Mouse (Mus musculus) ES-E14 (cell line): ENCODE results near the gene Snrnp25. TPM values are rescaled to one million over a fixed set of nuclear protein-coding genes. Genes with fewer than 3 reads are reported as not detected.

ENCODE experiments used
- DNase-seq: peaks from one replicate; pipeline ENCODE4 v3.0.0-alpha.2; 2013; ENCODE audit warnings: low read depth, low spot score
- H3K27ac ChIP-seq: 2 replicates; pipeline ENCODE4 v1.5.1; 2012; ENCODE audit warnings: low read depth, mild to moderate bottlenecking, low read length, moderate library complexity, mixed read lengths; ENCODE audit not compliant: poor library complexity, insufficient read depth, severe bottlenecking
- H3K36me3 ChIP-seq: 2 replicates; pipeline ENCODE4 v1.6.1; 2012; ENCODE audit warnings: mild to moderate bottlenecking, low read length, moderate library complexity, mixed read lengths; ENCODE audit not compliant: control insufficient read depth, poor library complexity, insufficient read depth, severe bottlenecking
- H3K4me1 ChIP-seq, 2 experiments: fragments of 150-350 bp in 1 of 2; sonication (generic) in 1 of 2; 2 replicates each; pipeline ENCODE4 v1.6.1; 2012; ENCODE audit warnings: low read length in 2 of 2, mild to moderate bottlenecking in 1 of 2, mixed read lengths in 1 of 2; ENCODE audit not compliant: control insufficient read depth in 2 of 2, insufficient read depth in 2 of 2, poor library complexity in 1 of 2
- H3K4me3 ChIP-seq, 2 experiments: fragments of 150-350 bp in 1 of 2; sonication (generic) in 1 of 2; 2 replicates each; pipeline ENCODE4 v1.5.1; 2012; ENCODE audit warnings: low read length in 2 of 2, low read depth in 1 of 2, mild to moderate bottlenecking in 1 of 2, mixed read lengths in 1 of 2; ENCODE audit not compliant: insufficient read depth in 1 of 2, poor library complexity in 1 of 2, severe bottlenecking in 1 of 2
- H3K9ac ChIP-seq: 2 replicates; pipeline ENCODE4 v1.6.1; 2012; ENCODE audit warnings: low read depth, mild to moderate bottlenecking, low read length, mixed read lengths; ENCODE audit not compliant: poor library complexity, insufficient read depth, severe bottlenecking
- H3K9me3 ChIP-seq: fragments of 150-350 bp; sonication (generic); 2 replicates; pipeline ENCODE4 v1.6.1; 2012; ENCODE audit warnings: low read depth, mild to moderate bottlenecking, low read length; ENCODE audit not compliant: control insufficient read depth, insufficient read depth
- CHD2 ChIP-seq: IDR thresholded peaks from 2 replicates; pipeline ENCODE4 v1.6.1; 2014; ENCODE audit warnings: mild to moderate bottlenecking, low read depth, low read length, inconsistent platforms
- HCFC1 ChIP-seq: IDR thresholded peaks from 2 replicates; pipeline ENCODE4 v1.6.1; 2012; ENCODE audit warnings: low read length, inconsistent platforms, borderline replicate concordance; ENCODE audit not compliant: insufficient read depth
- MAFK ChIP-seq: IDR thresholded peaks from 2 replicates; pipeline ENCODE4 v1.6.1; 2014; ENCODE audit warnings: mild to moderate bottlenecking, low read depth, low read length, inconsistent platforms; ENCODE audit not compliant: insufficient read depth
- ZC3H11A ChIP-seq: IDR thresholded peaks from 2 replicates; pipeline ENCODE4 v1.6.1; 2012; ENCODE audit warnings: low read depth, mild to moderate bottlenecking, inconsistent platforms, low read length, borderline replicate concordance
- ZNF384 ChIP-seq: IDR thresholded peaks from 2 replicates; pipeline ENCODE4 v1.6.1; 2012; ENCODE audit warnings: low read depth, low read length, inconsistent platforms
- in situ Hi-C, 2 experiments: fragments of 600-800 bp; cut with MboI; formaldehyde crosslinking; loops; one replicate each; pipeline ENCODE4 v1.15.1; 2025; ENCODE audit warnings: low sequenced_read_pairs in 2 of 2, inconsistent platforms in 1 of 2; ENCODE audit not compliant: unreplicated experiment in 2 of 2
- total RNA-seq: library from RNA; depleted of rRNA; stranded (reverse); fragments of 300-350 nt; gene quantifications from 2 replicates; pipeline ENCODE4 v1.2.3, GENCODE M21; 2012

Gene Snrnp25
- total RNA-seq, 1 experiment: 79.5 TPM

GRCm38 (mm10) chr11:32187256-32187655 lies 18.0 kb upstream of the Snrnp25 start:
- DNase-seq: no peak
- no peak overlapping the region for H3K27ac ChIP-seq
- peaks cover 0 to 6% of the 10 kb centered on the region in 2 experiments; a peak in 1 of 4 replicates for H3K4me1 ChIP-seq
- no peak overlapping the region for H3K9ac ChIP-seq
- H3K9me3 ChIP-seq: no peaks in the 10 kb centered on the region
- H3K36me3 ChIP-seq: no peaks in the 10 kb centered on the region
- H3K4me3 ChIP-seq: no peak overlapping the region
- in situ Hi-C loops: loop anchor here in 1 of 2 experiments (10.0 kb wide), 1 partner anchor 148 kb away; no protein-coding TSS in a partner anchor
- no peak for TF ChIP-seq MAFK
- TF ChIP-seq ZNF384: no peak
- TF ChIP-seq ZC3H11A: no peak
- no peak for TF ChIP-seq CHD2
- TF ChIP-seq HCFC1: no peak

GRCm38 (mm10) chr11:32188881-32189280 lies 16.3 kb upstream of the Snrnp25 start:
- no peaks in the 10 kb centered on the region for H3K9me3 ChIP-seq
- H3K36me3 ChIP-seq: no peaks in the 10 kb centered on the region
- H3K4me1 ChIP-seq: peaks cover 0 to 6% of the 10 kb centered on the region in 2 experiments; a peak in 1 of 4 replicates
- no peak overlapping the region for H3K27ac ChIP-seq
- no peak for DNase-seq
- in situ Hi-C loops: loop anchor here in 1 of 2 experiments (10.0 kb wide), 1 partner anchor 146 kb away; no protein-coding TSS in a partner anchor
- no peak overlapping the region for H3K4me3 ChIP-seq
- H3K9ac ChIP-seq: no peak overlapping the region
- TF ChIP-seq ZC3H11A: no peak
- TF ChIP-seq HCFC1: no peak
- no peak for TF ChIP-seq ZNF384
- TF ChIP-seq CHD2: no peak
- TF ChIP-seq MAFK: no peak

GRCm38 (mm10) chr11:32189434-32189833 lies 15.8 kb upstream of the Snrnp25 start:
- no peak overlapping the region for H3K9ac ChIP-seq
- no peaks in the 10 kb centered on the region for H3K9me3 ChIP-seq
- no peak for DNase-seq
- H3K36me3 ChIP-seq: no peaks in the 10 kb centered on the region
- H3K4me3 ChIP-seq: no peak overlapping the region
- TF ChIP-seq MAFK (no peak), CHD2 (no peak), HCFC1 (no peak)
- peaks cover 0 to 6% of the 10 kb centered on the region in 2 experiments; a peak in 1 of 4 replicates for H3K4me1 ChIP-seq
- in situ Hi-C loops: loop anchor here in 1 of 2 experiments (10.0 kb wide), 1 partner anchor 145 kb away; no protein-coding TSS in a partner anchor
- H3K27ac ChIP-seq: no peak overlapping the region

GRCm38 (mm10) chr11:32190119-32190518 lies 15.1 kb upstream of the Snrnp25 start:
- in situ Hi-C loops: no loop called here
- TF ChIP-seq HCFC1: no peak
- no peak for TF ChIP-seq ZNF384
- no peak for TF ChIP-seq ZC3H11A
- no peak for TF ChIP-seq CHD2
- no peak for TF ChIP-seq MAFK
- H3K4me3 ChIP-seq: no peak overlapping the region
- H3K9me3 ChIP-seq: no peaks in the 10 kb centered on the region
- no peak for DNase-seq
- H3K36me3 ChIP-seq: no peaks in the 10 kb centered on the region
- no peak overlapping the region; the same call in 1 of the 2 replicates for H3K27ac ChIP-seq
- H3K9ac ChIP-seq: no peak overlapping the region
- peaks cover 0 to 6% of the 10 kb centered on the region in 2 experiments; a peak in 1 of 4 replicates for H3K4me1 ChIP-seq

- Histone ChIP-seq H3K9ac (no peak overlapping the region), H3K27ac (no peak overlapping the region), H3K4me1 (peaks cover 0 to 6% of the 10 kb centered on the region in 2 experiments; a peak in 1 of 4 replicates), H3K4me3 (no peak overlapping the region), H3K9me3 (no peaks in the 10 kb centered on the region), H3K36me3 (no peaks in the 10 kb centered on the region)
- TF ChIP-seq ZC3H11A: no peak
- no peak for TF ChIP-seq HCFC1
- TF ChIP-seq CHD2: no peak
- TF ChIP-seq ZNF384: no peak
- TF ChIP-seq MAFK: no peak
- no peak for DNase-seq
- in situ Hi-C loops: no loop called here
Measured at GRCm38 (mm10) chr11:32190603-32191110, 14.6 kb upstream of the Snrnp25 start.
